Mouse (Mus musculus): ENCODE measurements around the gene F7.

The F7 gene

GRCm38 (mm10) chr8:13025487-13026224, at the start of gene F7:
TSS of gene F7 (plus strand) at chr8:13026034.
- no peak for DNase-seq (ENCODE audit: extremely low read depth, insufficient read length, low spot score)

- DNase-seq (ENCODE audit: extremely low read depth, insufficient read length, low spot score): no peak
These were observed 49.5 kb upstream of the F7 start for GRCm38 (mm10) chr8:12976290-12976689.

GRCm38 (mm10) chr8:12976723-12977122, 49.1 kb upstream of the F7 start:
- DNase-seq (ENCODE audit: extremely low read depth, insufficient read length, low spot score): no peak

GRCm38 (mm10) chr8:12977325-12977724, 48.5 kb upstream of the F7 start:
- DNase-seq (ENCODE audit: extremely low read depth, insufficient read length, low spot score): no peak

- no peak for DNase-seq (ENCODE audit: extremely low read depth, insufficient read length, low spot score)
These were observed 47.5 kb upstream of the F7 start for GRCm38 (mm10) chr8:12978308-12978707.

GRCm38 (mm10) chr8:12978726-12979125, 47.1 kb upstream of the F7 start:
- DNase-seq (ENCODE audit: extremely low read depth, insufficient read length, low spot score): peak; percentile 39

- peak; percentile 66 for DNase-seq (ENCODE audit: extremely low read depth, insufficient read length, low spot score)
These were observed 42.0 kb upstream of the F7 start for GRCm38 (mm10) chr8:12983681-12984467.

GRCm38 (mm10) chr8:12984601-12985243, 41.1 kb upstream of the F7 start:
- DNase-seq (ENCODE audit: extremely low read depth, insufficient read length, low spot score): peak; percentile 43

- DNase-seq (ENCODE audit: extremely low read depth, insufficient read length, low spot score): no peak
These were observed 40.6 kb upstream of the F7 start for GRCm38 (mm10) chr8:12985259-12985658.

- no peak for DNase-seq (ENCODE audit: extremely low read depth, insufficient read length, low spot score)
These were observed 38.3 kb upstream of the F7 start for GRCm38 (mm10) chr8:12987571-12987970.

GRCm38 (mm10) chr8:12988722-12989430, 37.0 kb upstream of the F7 start:
- no peak for DNase-seq (ENCODE audit: extremely low read depth, insufficient read length, low spot score)

GRCm38 (mm10) chr8:12991411-12991810, 34.4 kb upstream of the F7 start:
- no peak for DNase-seq (ENCODE audit: extremely low read depth, insufficient read length, low spot score)

- DNase-seq (ENCODE audit: extremely low read depth, insufficient read length, low spot score): no peak
These were observed 31.4 kb upstream of the F7 start for GRCm38 (mm10) chr8:12994468-12994867.

GRCm38 (mm10) chr8:12995481-12995880, 30.4 kb upstream of the F7 start:
- no peak for DNase-seq (ENCODE audit: extremely low read depth, insufficient read length, low spot score)

GRCm38 (mm10) chr8:12996831-12997275, 29.0 kb upstream of the F7 start:
- DNase-seq (ENCODE audit: extremely low read depth, insufficient read length, low spot score): peak; percentile 49

GRCm38 (mm10) chr8:12998331-12998730, 27.5 kb upstream of the F7 start:
- DNase-seq (ENCODE audit: extremely low read depth, insufficient read length, low spot score): no peak

- no peak for DNase-seq (ENCODE audit: extremely low read depth, insufficient read length, low spot score)
These were observed 26.0 kb upstream of the F7 start for GRCm38 (mm10) chr8:12999793-13000192.

GRCm38 (mm10) chr8:13007458-13007857, 18.4 kb upstream of the F7 start:
- no peak for DNase-seq (ENCODE audit: extremely low read depth, insufficient read length, low spot score)

- no peak for DNase-seq (ENCODE audit: extremely low read depth, insufficient read length, low spot score)
These were observed 15.5 kb upstream of the F7 start for GRCm38 (mm10) chr8:13010313-13010712.

- no peak for DNase-seq (ENCODE audit: extremely low read depth, insufficient read length, low spot score)
These were observed 6.3 kb upstream of the F7 start for GRCm38 (mm10) chr8:13019560-13019959.

GRCm38 (mm10) chr8:13021830-13022229, 4.0 kb upstream of the F7 start:
- DNase-seq (ENCODE audit: extremely low read depth, insufficient read length, low spot score): no peak
